Mouse (Mus musculus) kidney, adult 18-20 months (tissue): ENCODE results near the gene Olfr527.

ENCODE experiments used
- DNase-seq: peaks from one replicate; pipeline ENCODE4 v3.0.0; 2021

Olfr527 gene

GRCm38 (mm10) chr7:140333717-140334116, at the start of gene Olfr527:
Gene Olfr527 (plus strand): TSS chr7:140334017.
- DNase-seq: no peak

DNA sequence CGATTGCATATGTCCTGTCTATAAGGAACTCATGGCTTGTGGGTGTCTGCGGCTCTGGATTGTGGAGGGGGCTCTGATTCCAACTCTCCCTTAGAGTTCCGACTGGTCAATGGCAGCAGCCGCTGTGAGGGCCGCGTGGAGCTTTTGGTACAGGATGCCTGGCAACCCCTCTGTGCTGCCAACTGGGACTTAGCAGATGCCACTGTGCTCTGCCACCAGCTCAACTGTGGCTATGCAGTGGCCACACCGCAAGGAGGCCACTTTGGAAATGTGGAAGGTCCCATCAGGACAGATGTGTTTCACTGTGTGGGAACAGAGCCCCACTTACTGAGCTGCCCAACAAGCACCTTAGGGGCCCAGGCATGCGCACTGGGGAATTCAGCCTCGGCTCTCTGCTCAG, 38.1 kb upstream of the Olfr527 start:
- DNase-seq: no peak

GRCm38 (mm10) chr7:140296876-140297275, 36.9 kb upstream of the Olfr527 start:
- DNase-seq: no peak

DNA sequence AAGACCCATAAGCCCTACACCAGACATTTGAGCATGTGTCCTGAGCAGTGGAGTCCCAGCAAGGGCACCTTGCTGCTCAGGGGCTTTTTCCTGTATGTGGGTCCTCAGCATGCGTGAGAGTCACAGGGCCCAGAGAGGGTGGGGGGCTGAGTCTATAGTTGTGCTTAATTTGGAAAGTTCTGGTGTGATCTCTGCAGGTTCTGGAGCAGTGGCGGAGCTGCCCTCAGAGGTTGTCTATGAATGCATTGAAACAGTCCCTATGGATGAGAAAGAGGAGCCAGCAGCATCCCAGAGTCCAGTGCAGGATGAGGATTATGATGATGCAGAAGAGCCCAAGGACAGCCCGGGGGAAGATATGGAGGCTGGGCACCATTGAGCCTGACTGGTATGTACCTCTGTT, 34.4 kb upstream of the Olfr527 start:
- DNase-seq: no peak

GRCm38 (mm10) chr7:140319861-140320385, 13.9 kb upstream of the Olfr527 start:
- no peak for DNase-seq

DNA sequence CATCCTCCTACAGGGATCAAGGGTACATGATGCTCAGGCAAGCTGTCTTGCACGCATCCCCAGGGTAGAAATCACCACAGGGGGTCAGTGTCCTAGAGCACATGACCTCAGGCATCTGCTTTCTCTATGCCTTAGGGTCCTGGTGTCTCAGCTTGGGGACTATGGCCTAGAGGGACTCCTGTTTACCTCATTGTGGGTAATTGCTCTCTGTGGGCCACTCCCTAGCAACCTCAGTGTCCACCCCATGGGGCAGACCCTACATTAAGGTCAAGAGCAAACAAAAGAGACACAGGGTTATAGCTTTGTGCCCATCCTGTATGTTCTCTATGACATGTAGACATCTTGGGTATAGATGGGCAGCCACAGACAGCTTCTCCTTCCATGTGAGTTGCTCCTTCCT, 13.3 kb upstream of the Olfr527 start, which contains the start of gene Olfr525:
Gene Olfr525 (plus strand): TSS at position 301 of the 400 bp plus-strand sequence.
- DNase-seq: no peak

- no peak for DNase-seq
Observed at GRCm38 (mm10) chr7:140321135-140321534, 12.7 kb upstream of the Olfr527 start.

DNA sequence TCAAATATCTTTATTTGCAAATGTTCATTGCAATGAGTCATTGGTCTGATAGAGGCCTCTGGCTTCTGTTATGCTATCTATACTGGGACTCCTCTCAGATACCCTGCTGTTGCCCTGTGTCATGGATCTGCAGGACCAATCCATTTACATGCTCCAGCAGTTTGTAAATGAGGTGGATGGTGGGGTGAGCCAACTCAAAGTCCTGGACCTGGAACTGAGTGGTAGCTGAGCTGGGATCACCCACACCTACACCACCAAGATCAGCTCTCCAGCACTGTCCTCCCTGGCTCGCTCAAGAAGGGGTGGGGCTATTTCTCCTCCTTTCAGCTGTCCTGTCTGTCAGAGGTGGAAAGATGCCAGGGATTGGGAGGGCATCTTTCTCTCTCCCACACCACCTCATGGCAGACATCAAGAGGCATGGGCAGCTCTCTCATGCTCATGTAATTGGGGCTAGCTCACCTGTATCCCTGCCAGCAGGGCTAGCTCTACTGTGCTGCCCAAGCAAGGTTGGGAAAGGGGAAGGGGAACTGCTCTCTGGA, 4.0 kb upstream of the Olfr527 start:
- no peak for DNase-seq

GRCm38 (mm10) chr7:140361571-140361970, 27.8 kb downstream of the Olfr527 start, which contains the start of gene Olfr60:
Gene Olfr60 (minus strand): TSS chr7:140361671.
- DNase-seq: no peak

DNA sequence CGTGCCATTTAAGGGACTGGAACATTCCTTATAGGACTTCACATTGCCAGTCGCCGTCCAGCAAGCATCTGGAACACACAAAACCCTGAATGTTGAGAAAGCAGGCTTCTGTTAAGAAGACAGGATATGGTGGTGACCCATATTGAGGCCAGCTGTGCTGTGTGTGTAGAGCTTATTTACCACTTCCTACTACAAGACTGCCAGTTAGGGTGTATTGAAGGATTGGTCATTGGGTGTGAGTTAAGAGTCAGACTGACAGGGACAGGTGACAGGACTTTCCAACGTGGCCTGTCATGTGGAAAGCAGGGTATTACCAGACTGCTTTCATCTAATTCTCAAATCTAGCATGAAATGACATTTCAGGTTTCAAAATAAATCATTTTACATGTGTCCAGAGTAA, 40.5 kb downstream of the Olfr527 start:
- no peak for DNase-seq

DNA sequence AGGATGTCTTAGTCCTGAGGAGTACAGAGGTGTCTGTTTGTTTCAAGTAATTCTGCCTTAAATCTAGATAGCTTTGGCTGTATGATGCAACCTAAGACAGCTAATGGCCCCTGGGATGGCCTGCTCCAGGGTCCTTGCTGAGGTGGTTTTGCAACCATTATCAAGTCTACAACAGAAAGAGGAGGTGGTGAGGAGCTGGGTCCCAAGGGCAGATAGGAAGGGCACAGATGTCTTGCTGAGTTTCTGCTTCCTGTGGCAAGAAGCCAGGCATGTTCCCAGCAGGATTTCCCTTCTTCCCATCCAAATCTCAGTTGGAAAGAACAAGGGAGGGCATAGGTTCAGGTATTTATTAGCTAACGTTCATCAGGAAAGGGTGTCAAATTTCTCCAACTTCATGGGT, 42.4 kb downstream of the Olfr527 start, which contains the start of gene Olfr530:
Gene Olfr530 (minus strand): TSS at position 101 of the 400 bp plus-strand sequence.
- DNase-seq: no peak

GRCm38 (mm10) chr7:140376911-140377310, 43.1 kb downstream of the Olfr527 start:
- no peak for DNase-seq
